Mouse (Mus musculus) adrenal gland (tissue): ENCODE data around the gene Edf1.

Source experiments
- intact Hi-C: fragments of 180-260 bp; cut with DNase I; formaldehyde crosslinking; loops from one replicate; pipeline ENCODE4 v1.15.1; 2025

Edf1 gene

GRCm38 (mm10) chr2:25581294-25581864 is 23.7 kb downstream of the Edf1 start, which contains the start of gene Ajm1:
Gene Ajm1 (minus strand): TSS chr2:25581757.
- intact Hi-C loops = no loop called here

GRCm38 (mm10) chr2:25581901-25582301 is 24.3 kb downstream of the Edf1 start:
- intact Hi-C loops = no loop called here

GRCm38 (mm10) chr2:25582466-25583119 is 24.9 kb downstream of the Edf1 start:
- intact Hi-C loops = no loop called here

GRCm38 (mm10) chr2:25583120-25583481 is 25.5 kb downstream of the Edf1 start:
- intact Hi-C loops = no loop called here

GRCm38 (mm10) chr2:25583571-25583970 is 25.9 kb downstream of the Edf1 start:
- intact Hi-C loops = no loop called here

GRCm38 (mm10) chr2:25584152-25584551 is 26.5 kb downstream of the Edf1 start:
- intact Hi-C loops = no loop called here

- intact Hi-C loops = no loop called here
Observed at GRCm38 (mm10) chr2:25584856-25585255, 27.2 kb downstream of the Edf1 start.

- intact Hi-C loops = no loop called here
Observed at GRCm38 (mm10) chr2:25585601-25586000, 28.0 kb downstream of the Edf1 start.

GRCm38 (mm10) chr2:25587290-25587689 is 29.6 kb downstream of the Edf1 start:
- intact Hi-C loops = no loop called here

- intact Hi-C loops = no loop called here
Observed at GRCm38 (mm10) chr2:25588227-25588907, 30.7 kb downstream of the Edf1 start.

- intact Hi-C loops = no loop called here
Observed at GRCm38 (mm10) chr2:25591863-25592262, 34.2 kb downstream of the Edf1 start.

- intact Hi-C loops = no loop called here
Observed at GRCm38 (mm10) chr2:25596765-25597510, 39.3 kb downstream of the Edf1 start.

GRCm38 (mm10) chr2:25598749-25599148 is 41.1 kb downstream of the Edf1 start:
- intact Hi-C loops = no loop called here

- intact Hi-C loops = no loop called here
Observed at GRCm38 (mm10) chr2:25600037-25600436, 42.4 kb downstream of the Edf1 start.

- intact Hi-C loops = no loop called here
Observed at GRCm38 (mm10) chr2:25602526-25602925, 44.9 kb downstream of the Edf1 start.

GRCm38 (mm10) chr2:25607761-25608622 is 50.3 kb downstream of the Edf1 start, which contains the start of gene Rabl6:
Gene Rabl6 (minus strand): TSS chr2:25608521.
- intact Hi-C loops = no loop called here

- intact Hi-C loops = no loop called here
Observed at GRCm38 (mm10) chr2:25608671-25609070, 51.0 kb downstream of the Edf1 start.
